Mouse (Mus musculus): ENCODE measurements around the gene Fuca1.
A peak's percentile ranks its signal among the peaks of the same experiment; 100 is the strongest.

The Fuca1 gene

GRCm38 (mm10) chr4:135985769-135986168 lies 65.2 kb downstream of the Fuca1 start:
- no peak for DNase-seq

- DNase-seq, result no peak
Observed at GRCm38 (mm10) chr4:135986301-135986942, 65.9 kb downstream of the Fuca1 start.

DNA sequence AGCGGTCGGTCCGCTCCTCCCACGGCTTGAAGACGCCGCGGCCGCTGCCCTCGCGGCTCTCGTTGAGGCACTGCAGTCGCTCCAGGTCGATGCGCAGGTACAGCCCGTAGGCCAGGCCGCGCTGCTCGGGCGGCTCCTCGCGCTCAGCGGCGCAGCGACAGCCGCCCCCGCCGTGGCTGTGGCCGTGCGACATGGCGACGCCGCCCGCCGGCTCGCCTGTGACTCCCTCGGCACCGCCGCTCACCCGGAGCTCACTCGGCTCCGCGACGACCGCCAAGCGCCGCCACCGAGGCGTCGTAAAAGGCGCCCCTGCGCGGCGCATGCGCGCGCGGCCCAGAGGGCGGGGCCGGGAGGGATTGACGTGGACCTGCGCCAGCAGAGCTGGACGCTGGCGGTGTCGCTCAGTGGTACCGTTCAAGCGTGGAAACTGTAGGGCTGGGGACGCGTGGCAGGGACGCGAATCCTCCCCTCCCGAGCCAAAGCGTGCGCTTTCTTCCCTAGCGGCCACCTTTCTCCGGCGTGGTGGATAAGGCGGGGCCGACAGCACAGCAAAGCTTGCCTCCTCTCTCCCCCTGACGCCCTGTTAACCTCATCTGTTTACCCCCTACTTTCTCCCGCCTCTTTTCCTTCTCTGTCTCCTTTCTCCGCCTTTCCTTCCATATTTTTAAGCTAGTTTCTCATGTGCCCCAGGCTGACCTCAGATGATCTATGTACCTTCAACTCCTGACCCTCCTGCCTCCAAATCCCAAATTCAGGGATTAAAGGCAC lies 66.6 kb downstream of the Fuca1 start, which contains the start of gene Pithd1:
TSS of gene Pithd1 (minus strand) at position 322 of the 768 bp plus-strand sequence.
- peak; percentile 93 to 95 for DNase-seq

GRCm38 (mm10) chr4:135987714-135988113 lies 67.2 kb downstream of the Fuca1 start:
- no peak for DNase-seq

All from thymus, postnatal 36 days (tissue).